Mouse (Mus musculus) cerebellum, adult 18-20 months (tissue): ENCODE data around the gene Cldn10.

ENCODE experiments used
- DNase-seq, 2 experiments: peaks; one replicate each; pipeline ENCODE4 v3.0.0; 2021

Cldn10 gene

DNA sequence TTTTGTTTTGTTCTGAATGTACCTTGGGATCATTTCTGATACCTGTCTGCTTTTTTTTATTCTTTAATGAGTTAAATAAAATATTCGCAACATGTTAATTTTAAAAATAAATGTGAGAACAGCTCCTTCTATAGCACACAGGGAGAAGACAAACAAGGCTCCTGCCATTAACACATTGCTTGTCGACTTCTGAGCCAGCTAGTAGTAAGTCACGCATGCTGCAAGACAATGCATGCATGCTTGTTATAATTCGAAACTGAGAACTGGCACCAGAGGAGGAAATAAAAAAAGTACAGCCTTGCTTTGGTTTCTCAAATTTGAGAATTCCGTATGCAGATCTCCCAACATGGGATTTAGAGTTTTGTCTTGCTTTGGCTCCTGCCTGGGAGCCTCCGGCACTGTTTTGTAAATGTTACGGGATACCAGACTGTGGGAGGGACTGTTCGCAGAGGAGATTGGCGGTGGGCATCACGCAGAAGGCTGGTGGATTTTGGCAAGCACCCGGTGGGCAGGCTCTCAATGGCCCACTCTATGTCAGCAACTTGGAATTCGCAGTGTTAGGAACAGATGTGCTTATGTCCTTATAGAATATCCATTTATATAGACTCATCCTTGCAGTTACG lies 80.5 kb downstream of the Cldn10 start:
- no peak for DNase-seq

DNA sequence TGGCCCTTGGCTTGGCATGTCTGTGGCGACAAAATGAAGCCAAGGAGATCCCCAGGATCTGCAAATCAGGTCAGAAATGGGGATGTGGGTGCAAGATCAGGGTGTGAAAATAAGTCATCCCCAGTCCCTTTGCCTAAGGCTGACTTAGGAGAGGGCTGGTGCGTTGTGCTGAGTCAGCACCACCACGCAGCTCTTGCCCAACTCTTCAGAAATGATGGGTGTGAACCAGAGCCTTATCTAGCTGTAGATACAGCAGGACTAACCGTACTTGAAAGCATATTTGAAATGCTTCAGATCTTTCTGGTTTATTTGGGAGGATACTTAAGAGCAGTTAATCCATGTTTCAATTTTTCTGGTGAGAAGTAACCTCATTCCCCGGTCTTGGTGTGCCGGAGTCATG lies 82.0 kb downstream of the Cldn10 start:
- no peak for DNase-seq

DNA sequence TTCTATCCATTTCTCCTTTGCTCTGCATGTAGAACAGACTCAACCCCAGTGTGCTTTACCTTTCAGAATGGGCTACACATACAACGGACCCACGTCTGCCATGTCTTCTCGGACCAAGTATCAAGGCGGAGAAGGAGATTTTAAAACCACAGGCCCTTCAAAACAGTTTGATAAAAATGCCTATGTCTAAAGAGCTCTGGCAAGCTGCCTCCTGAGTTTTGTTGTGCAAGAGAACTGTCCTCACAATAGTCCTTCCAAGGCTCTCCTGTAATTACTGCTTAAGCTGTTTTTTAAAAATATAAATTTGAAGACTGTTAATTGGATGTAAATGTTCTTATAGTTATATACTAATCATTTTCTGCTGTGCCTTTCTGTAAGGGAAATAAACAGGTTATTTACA lies 86.4 kb downstream of the Cldn10 start:
- no peak for DNase-seq

- no peak for DNase-seq
These were observed 87.2 kb downstream of the Cldn10 start for GRCm38 (mm10) chr14:118874786-118875415.

- DNase-seq, result no peak
These were observed 90.7 kb downstream of the Cldn10 start for GRCm38 (mm10) chr14:118878346-118878910.

DNA sequence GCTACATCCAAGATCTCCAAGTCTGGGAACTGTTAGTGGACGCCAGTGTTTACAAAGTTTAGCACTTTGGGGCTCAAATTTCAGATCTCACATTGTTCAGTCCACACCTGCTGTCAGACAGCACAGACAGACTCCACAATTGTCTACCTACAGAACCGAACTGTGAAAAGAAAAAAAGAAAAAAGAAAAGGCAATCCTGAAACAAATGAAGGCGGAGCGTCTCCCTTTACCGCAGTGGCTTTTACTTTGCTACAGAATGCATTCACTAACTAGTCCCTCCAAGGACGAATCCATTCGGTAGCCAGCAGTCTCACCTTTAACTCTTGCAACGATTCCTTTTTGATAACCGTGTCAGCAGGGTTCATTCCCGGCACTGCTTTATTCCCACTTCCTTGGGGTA lies 93.0 kb downstream of the Cldn10 start:
- DNase-seq, result no peak

DNA sequence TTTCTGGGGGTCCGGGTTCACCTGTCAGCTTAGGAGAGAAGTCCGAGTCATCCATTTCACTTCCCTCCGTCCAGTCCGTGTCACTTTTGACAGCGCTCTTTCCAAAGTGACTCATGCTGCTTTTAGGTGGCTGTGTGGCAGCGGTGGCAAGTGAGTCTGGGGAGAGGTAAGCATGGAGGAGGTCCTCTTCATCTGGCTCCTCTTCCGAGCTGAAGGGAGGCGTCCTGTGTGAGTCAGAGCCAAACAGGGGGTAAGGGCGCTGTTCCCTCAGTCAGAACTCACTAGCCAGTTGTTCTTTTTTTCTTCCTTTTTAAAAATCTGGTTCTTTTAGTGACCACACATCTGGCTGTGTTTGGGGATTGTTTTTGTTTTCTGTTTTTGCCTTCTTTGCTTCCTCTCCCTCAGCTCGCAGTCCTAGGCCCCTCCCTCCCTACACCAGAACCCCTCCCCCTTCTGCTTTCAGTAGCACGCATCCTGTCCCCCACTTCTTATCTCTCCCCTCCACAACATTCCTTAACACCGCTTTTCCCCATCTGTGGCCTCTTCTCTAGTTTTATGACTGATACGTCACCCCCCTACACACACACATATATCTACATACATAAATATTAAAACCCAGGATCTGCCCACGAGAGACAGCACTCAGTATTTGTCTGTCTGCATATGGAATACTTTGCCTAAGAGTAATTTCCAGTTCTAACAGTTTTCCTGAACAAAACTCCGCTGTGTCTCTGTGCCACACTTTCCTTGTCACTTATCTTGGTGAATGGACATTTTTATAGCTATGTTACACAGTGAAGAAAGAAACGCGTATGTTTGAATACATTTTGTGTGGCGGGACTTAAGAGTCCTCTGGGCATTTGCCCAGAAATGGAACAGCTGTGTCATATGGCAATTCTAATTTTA lies 95.9 kb downstream of the Cldn10 start:
- no peak for DNase-seq

- no peak for DNase-seq
These were observed 96.5 kb downstream of the Cldn10 start for GRCm38 (mm10) chr14:118884250-118884556.

GRCm38 (mm10) chr14:118890101-118890500 lies 102.4 kb downstream of the Cldn10 start:
- DNase-seq, result no peak

GRCm38 (mm10) chr14:118895228-118895627 lies 107.5 kb downstream of the Cldn10 start:
- DNase-seq, result no peak

DNA sequence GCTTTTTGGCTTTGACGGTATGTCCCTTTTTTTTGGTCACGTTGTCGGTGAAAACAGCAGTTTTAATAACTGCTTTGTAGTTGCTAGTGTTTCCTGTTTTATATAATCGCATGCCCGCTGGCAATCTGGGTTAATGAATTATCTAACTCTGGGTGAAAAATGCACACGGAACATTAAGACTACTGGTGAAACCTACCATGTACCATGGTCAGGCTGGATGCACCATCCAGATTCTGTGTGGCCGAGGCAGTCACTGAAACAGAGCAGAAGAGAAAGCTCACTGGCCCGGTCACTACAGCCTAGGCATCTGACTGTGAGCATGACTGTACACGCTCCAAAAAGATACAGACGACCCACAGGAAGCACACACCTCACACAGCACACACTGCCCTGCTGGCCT lies 107.9 kb downstream of the Cldn10 start:
- no peak for DNase-seq

- DNase-seq, result no peak
These were observed 112.2 kb downstream of the Cldn10 start for GRCm38 (mm10) chr14:118899940-118900339.

DNA sequence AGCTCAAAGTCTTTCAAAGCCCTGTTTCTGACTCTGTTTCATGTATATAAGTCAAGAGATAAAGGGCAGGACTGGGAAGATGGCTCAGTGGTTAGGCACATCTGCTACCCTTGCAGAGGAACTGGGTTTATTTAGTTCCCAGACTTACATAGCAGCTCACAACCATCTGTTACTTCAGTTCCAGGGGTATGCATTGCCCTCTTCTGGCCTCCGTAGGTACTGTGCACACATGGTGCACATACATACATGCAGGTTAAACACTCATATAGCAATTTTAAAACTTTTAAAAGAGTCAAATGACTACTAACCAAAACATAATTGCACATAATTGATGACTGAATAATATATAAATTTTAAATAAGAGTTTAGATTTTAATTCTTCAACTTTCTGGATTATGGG lies 113.2 kb downstream of the Cldn10 start:
- DNase-seq, result no peak

GRCm38 (mm10) chr14:118903397-118903796 lies 115.7 kb downstream of the Cldn10 start:
- no peak for DNase-seq

- no peak for DNase-seq
These were observed 116.3 kb downstream of the Cldn10 start for GRCm38 (mm10) chr14:118903867-118904562.

DNA sequence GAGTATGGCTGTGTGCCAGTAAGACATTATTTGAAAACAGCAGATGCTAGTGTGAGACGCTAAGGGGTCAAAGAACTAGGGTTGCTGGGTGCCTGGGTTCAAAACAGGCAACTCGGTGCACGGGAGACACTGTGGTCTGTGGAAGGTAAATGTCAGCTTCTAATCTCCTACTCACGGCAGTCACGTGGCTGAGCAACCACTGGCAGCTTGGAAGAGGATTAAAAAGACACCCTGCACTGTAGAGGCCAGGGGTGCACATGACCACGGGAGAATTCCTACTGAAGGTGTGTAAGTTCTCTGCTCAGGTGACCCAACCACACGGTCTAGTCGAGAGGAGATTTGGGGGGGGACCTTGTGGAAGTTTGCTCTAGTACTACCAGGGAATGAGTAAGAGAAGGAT lies 119.9 kb downstream of the Cldn10 start:
- DNase-seq, result no peak

- DNase-seq, result no peak
These were observed 122.2 kb downstream of the Cldn10 start for GRCm38 (mm10) chr14:118909872-118910271.

DNA sequence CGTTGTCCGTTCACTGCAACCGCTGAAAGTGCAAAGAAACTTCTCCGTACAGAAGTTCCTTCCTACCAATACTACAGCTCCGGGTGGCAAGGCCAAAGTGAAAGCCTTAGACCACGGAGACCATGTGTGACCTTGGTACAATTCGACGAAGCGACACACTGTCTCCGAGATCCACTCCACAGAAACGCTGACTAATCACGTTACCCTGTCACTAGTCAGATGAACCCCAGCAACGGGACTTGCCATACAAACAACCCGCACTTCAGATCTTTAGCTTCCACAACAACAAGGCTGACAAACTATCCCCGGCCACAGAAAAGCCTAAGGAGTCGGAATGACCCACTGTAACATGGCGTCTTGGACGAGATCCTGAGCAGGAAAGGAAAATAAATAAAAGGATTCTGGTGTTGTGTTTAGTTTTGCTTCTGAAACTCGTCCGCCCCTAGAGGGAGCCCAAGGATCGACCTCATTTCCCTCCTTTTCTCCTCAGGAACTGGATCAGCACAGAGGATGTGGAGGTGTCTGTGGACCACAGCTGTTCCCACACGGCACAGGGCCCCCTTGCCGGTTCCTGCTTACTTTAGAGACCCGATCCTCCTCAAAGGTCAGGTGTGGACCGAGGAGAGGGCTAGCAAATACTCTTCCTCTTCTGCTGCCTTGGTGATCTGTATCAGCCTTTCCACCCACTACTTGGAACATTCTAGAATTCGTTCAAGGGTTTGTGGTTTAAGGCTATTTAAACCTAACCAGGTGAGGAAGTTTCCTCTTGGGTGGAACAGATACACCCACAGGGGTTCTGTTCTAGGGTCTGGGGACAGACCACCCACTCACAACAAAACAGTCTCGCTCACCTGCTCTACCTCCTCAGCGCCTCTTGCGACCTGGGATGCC lies 122.9 kb downstream of the Cldn10 start:
- peak; percentile 63 to 71 for DNase-seq

DNA sequence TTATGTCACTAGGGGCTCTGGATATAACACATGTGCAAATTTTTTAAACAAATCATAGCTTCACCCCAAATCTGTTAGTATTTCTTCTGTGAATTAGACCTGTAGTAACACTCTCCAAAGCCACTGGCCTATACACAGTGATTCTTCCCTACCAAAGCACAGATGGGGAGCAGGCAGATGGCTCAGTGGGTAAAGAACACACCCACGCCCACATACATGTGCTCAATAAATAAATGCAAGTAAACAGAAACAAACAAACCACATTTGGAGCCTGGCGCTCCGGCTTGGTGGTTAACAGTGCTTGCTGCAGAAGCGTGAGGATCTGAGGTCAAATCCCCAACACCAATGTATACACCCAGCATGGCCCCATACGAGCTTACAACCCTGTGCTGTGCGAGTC lies 123.8 kb downstream of the Cldn10 start:
- no peak for DNase-seq

- no peak for DNase-seq
These were observed 125.9 kb downstream of the Cldn10 start for GRCm38 (mm10) chr14:118913651-118914050.

- peak; percentile 27 to 28 for DNase-seq
These were observed 131.3 kb downstream of the Cldn10 start for GRCm38 (mm10) chr14:118919025-118919424.

GRCm38 (mm10) chr14:118920654-118921053 lies 132.9 kb downstream of the Cldn10 start:
- no peak for DNase-seq
